Mouse (Mus musculus) activated CD4-positive, CD25-positive, alpha-beta regulatory T cell (primary cell): ENCODE data around the gene Fbxo28. TPM values are rescaled to one million over a fixed set of nuclear protein-coding genes. Genes with fewer than 3 reads are reported as not detected.

ENCODE experiments used
- polyA plus RNA-seq, 2 experiments: library from polyadenylated mRNA; unstranded; fragments of 100-300 nt; shearing (Covaris generic); gene quantifications; one replicate each; pipeline ENCODE4 v1.2.1; 2017

Fbxo28 gene
- polyA plus RNA-seq: 10 to 100 TPM; 47.7 to 54.8 TPM

GRCm38 (mm10) chr1:182340821-182341781 is at the start of gene Fbxo28:
Gene Fbxo28 (minus strand): TSS chr1:182341629.

GRCm38 (mm10) chr1:182282091-182283075 is 59.0 kb downstream of the Fbxo28 start, which contains the start of gene Degs1:
Gene Degs1 (minus strand): TSS chr1:182282804.

Other genes starting within 250 kb of the Fbxo28 start
- 100 to 1,000 TPM; 194 to 237 TPM for gene Srp9, start 216.9 kb downstream of the Fbxo28 start, polyA plus RNA-seq
- under 1 TPM in 1 of 2 experiments, not detected in 1; 0.05 TPM for gene Vmn1r1, start 177.1 kb downstream of the Fbxo28 start, polyA plus RNA-seq
- 100 to 1,000 TPM; 137 to 152 TPM for gene Degs1, start 58.8 kb downstream of the Fbxo28 start, polyA plus RNA-seq
- 10 to 100 TPM; 22.3 to 24.4 TPM for gene Trp53bp2, start 67.5 kb upstream of the Fbxo28 start, polyA plus RNA-seq
- gene Capn2, start 176.0 kb upstream of the Fbxo28 start, polyA plus RNA-seq: 100 to 1,000 TPM in 1 of 2 experiments, 10 to 100 TPM in 1; 87.5 to 196 TPM
- under 1 TPM in 1 of 2 experiments, not detected in 1; 0.23 TPM for gene Capn8, start 223.4 kb upstream of the Fbxo28 start, polyA plus RNA-seq